Mouse (Mus musculus): ENCODE data around the gene Rhoq.
A peak's percentile ranks its signal among the peaks of the same experiment; 100 is the strongest.

Rhoq gene

GRCm38 (mm10) chr17:86997323-86997722 is 34.4 kb downstream of the Rhoq start:
- no peak for DNase-seq (ENCODE audit: low read depth)

- no peak for DNase-seq (ENCODE audit: low read depth)
Observed at GRCm38 (mm10) chr17:87008950-87009349, 46.1 kb downstream of the Rhoq start.

- no peak for DNase-seq (ENCODE audit: low read depth)
Observed at GRCm38 (mm10) chr17:87011301-87012019, 48.6 kb downstream of the Rhoq start.

GRCm38 (mm10) chr17:87019692-87020091 is 56.8 kb downstream of the Rhoq start:
- DNase-seq (ENCODE audit: low read depth): no peak

- DNase-seq (ENCODE audit: low read depth): peak; percentile 54
Observed at GRCm38 (mm10) chr17:87024491-87025242, 61.8 kb downstream of the Rhoq start.

GRCm38 (mm10) chr17:87025269-87025949 is 62.5 kb downstream of the Rhoq start, which contains the start of the genes Pigf and Cript:
Pigf (minus strand) TSS chr17:87025406.
Cript (plus strand) TSS chr17:87025550.
- peak; percentile 100 for DNase-seq (ENCODE audit: low read depth)

- peak; percentile 76 for DNase-seq (ENCODE audit: low read depth)
Observed at GRCm38 (mm10) chr17:87036141-87037073, 73.5 kb downstream of the Rhoq start.

- DNase-seq (ENCODE audit: low read depth): no peak
Observed at GRCm38 (mm10) chr17:87038496-87038895, 75.6 kb downstream of the Rhoq start.

GRCm38 (mm10) chr17:87041739-87042138 is 78.9 kb downstream of the Rhoq start:
- DNase-seq (ENCODE audit: low read depth): no peak

- DNase-seq (ENCODE audit: low read depth): peak; percentile 96
Observed at GRCm38 (mm10) chr17:87044364-87044763, 81.5 kb downstream of the Rhoq start.

- DNase-seq (ENCODE audit: low read depth): no peak
Observed at GRCm38 (mm10) chr17:87044796-87045195, 81.9 kb downstream of the Rhoq start.

Data from naive thymus-derived CD4-positive, alpha-beta T cell, adult 2 months (primary cell).